Mouse (Mus musculus): ENCODE results near the gene Dusp5. TPM values are rescaled to one million over a fixed set of nuclear protein-coding genes. Genes with fewer than 3 reads are reported as not detected.
A peak's percentile ranks its signal among the peaks of the same experiment; 100 is the strongest.
"Not testable (repeated sequence)": the region's sequence is repeated elsewhere in the genome, so short reads cannot be mapped to it uniquely, and the experiment has no call there.

The Dusp5 gene
- total RNA-seq, 2 experiments from 2014 or later: 1.3 to 2.3 TPM

GRCm38 (mm10) chr19:53576061-53576460, 47.2 kb downstream of the Dusp5 start:
- no peak for DNase-seq

GRCm38 (mm10) chr19:53577025-53577800, 48.3 kb downstream of the Dusp5 start:
- no peak for DNase-seq

GRCm38 (mm10) chr19:53578597-53579252, 49.8 kb downstream of the Dusp5 start:
- peak; percentile 46 for DNase-seq

- DNase-seq: not testable (repeated sequence)
Measured at GRCm38 (mm10) chr19:53580271-53580670, 51.4 kb downstream of the Dusp5 start.

- not testable (repeated sequence) for DNase-seq
Measured at GRCm38 (mm10) chr19:53587686-53588085, 58.8 kb downstream of the Dusp5 start.

- not testable (repeated sequence) for DNase-seq
Measured at GRCm38 (mm10) chr19:53588968-53589367, 60.1 kb downstream of the Dusp5 start, which contains the start of gene Nutf2-ps1. Nutf2-ps1 (minus strand) TSS chr19:53589068.

Other genes with a start within 250 kb of the Dusp5 start
- gene Mxi1, start 218.6 kb upstream of the Dusp5 start, total RNA-seq (2021): 10 to 100 TPM; 27.7 to 31.0 TPM
- gene Gm10197, start 157.3 kb upstream of the Dusp5 start, total RNA-seq (2021): not detected
- gene Smndc1, start 138.5 kb upstream of the Dusp5 start, total RNA-seq (2021): 10 to 100 TPM; 27.3 to 34.7 TPM
- gene Nutf2-ps1, start 60.0 kb downstream of the Dusp5 start, total RNA-seq (2021): 10 to 100 TPM; 83.4 to 96.6 TPM
- gene Smc3, start 71.3 kb downstream of the Dusp5 start, total RNA-seq (2021): 10 to 100 TPM; 22.5 to 27.4 TPM
- 10 to 100 TPM; 74.3 to 77.4 TPM for gene Rbm20, start 148.2 kb downstream of the Dusp5 start, total RNA-seq (2021)

All from gastrocnemius, postnatal 10 days (tissue).